Mouse (Mus musculus) stomach, embryonic 15.5 days (tissue): ENCODE measurements around the gene Ptpn4. TPM values are rescaled to one million over a fixed set of nuclear protein-coding genes. Genes with fewer than 3 reads are reported as not detected.

Experiments
- ATAC-seq: fragments of 200-750 bp; cut with Nextera tagmentation; 2 replicates; pipeline ENCODE4 v1.8.0; 2017; ENCODE audit warnings: low read depth, moderate number of reproducible peaks, moderate TSS enrichment; ENCODE audit not compliant: insufficient read depth, low FRiP score
- H3K27ac ChIP-seq: fragments of 300-500 bp; sonication (generic); 2 replicates; pipeline ENCODE4 v1.5.1; 2015; ENCODE audit warnings: mild to moderate bottlenecking, inconsistent platforms
- H3K27me3 ChIP-seq: fragments of 300-500 bp; sonication (generic); replicated peaks from 2 replicates; pipeline ENCODE4 v1.6.1; 2015; ENCODE audit warnings: inconsistent platforms
- H3K36me3 ChIP-seq: fragments of 300-500 bp; sonication (generic); 2 replicates; pipeline ENCODE4 v1.6.1; 2015; ENCODE audit warnings: inconsistent platforms
- H3K4me1 ChIP-seq: fragments of 300-500 bp; sonication (generic); 2 replicates; pipeline ENCODE4 v1.6.1; 2015; ENCODE audit warnings: inconsistent platforms
- H3K4me2 ChIP-seq: fragments of 300-500 bp; sonication (generic); 2 replicates; pipeline ENCODE4 v1.6.1; 2015; ENCODE audit warnings: mild to moderate bottlenecking, inconsistent platforms
- H3K4me3 ChIP-seq: fragments of 300-500 bp; sonication (generic); replicated peaks from 2 replicates; pipeline ENCODE4 v1.5.1; 2015; ENCODE audit warnings: inconsistent platforms
- H3K9ac ChIP-seq: fragments of 300-500 bp; sonication (generic); 2 replicates; pipeline ENCODE4 v1.6.1; 2015; ENCODE audit warnings: inconsistent platforms
- H3K9me3 ChIP-seq: fragments of 300-500 bp; sonication (generic); 2 replicates; pipeline ENCODE4 v1.6.1; 2016; ENCODE audit warnings: inconsistent platforms
- WGBS: fragments of 180-500 bp; shearing (Covaris S2); methylation state at CpG from one replicate; pipeline ENCODE4 v1.1.7; 2015; 5-methylcytosine and 5-hydroxymethylcytosine counted together
- polyA plus RNA-seq: library from polyadenylated mRNA; unstranded; fragments of >200 nt; fragmentation: Nextera tagmentation; extraction: Ambion mirVana; gene quantifications from 2 replicates; pipeline ENCODE4 v1.2.1, GENCODE M21; 2015

The Ptpn4 gene
- polyA plus RNA-seq, 1 experiment from 2014 or later = 5.5 TPM

DNA sequence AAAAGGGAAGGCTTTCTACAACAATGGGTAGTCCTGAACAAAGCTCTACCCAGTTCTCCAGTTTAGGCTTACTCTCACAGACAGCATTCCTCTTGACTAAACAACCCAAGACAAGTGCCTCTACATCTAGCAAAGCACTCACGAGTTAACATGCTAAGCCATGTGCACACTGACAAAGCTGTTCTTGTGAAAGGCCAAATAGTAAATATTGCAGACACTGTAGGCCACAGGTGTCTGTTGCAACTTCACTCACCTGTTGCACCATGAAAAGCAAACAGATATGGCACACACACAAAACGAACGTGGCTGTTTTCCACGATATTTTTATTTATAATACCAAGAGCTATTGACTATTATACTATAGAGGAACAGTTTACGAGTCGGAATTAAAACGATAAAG lies 170.5 kb downstream of the Ptpn4 start:
- H3K9me3 ChIP-seq = no peaks in the 10 kb centered on the region
- H3K4me3 ChIP-seq = no peak overlapping the region
- no peaks in the 10 kb centered on the region for H3K27me3 ChIP-seq
- no peaks in the 10 kb centered on the region for H3K36me3 ChIP-seq
- no peak; the same call in 1 of the 2 replicates for ATAC-seq
- H3K9ac ChIP-seq = no peak overlapping the region
- H3K4me1 ChIP-seq = no peaks in the 10 kb centered on the region
- 84% methylated on average over 7 of the region's 7 CpGs for WGBS
- no peak overlapping the region for H3K27ac ChIP-seq
- no peak overlapping the region for H3K4me2 ChIP-seq

DNA sequence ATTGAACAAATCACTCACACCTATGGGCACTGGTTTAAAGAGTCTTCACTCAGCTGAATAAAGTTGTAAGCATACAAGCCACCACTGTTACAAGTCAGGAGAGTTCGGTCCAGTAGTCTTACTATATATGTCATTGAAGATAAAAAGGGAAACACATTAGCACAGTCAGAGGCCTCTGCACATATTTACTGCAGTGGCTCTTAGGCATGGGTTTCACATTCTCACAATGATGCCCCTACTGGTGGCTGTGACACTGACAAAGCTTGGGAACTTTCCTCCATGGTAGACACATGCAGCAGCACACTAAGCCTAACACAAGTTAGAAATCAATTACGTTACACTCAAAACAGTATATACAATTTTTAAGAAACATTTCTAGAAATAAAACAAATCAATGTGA lies 183.1 kb downstream of the Ptpn4 start:
- Histone ChIP-seq H3K27ac (no peak overlapping the region), H3K4me2 (no peak overlapping the region), H3K36me3 (no peaks in the 10 kb centered on the region), H3K27me3 (no peaks in the 10 kb centered on the region), H3K9me3 (no peaks in the 10 kb centered on the region), H3K4me3 (no peak overlapping the region), H3K9ac (no peak overlapping the region), H3K4me1 (no peaks in the 10 kb centered on the region)
- ATAC-seq = no peak
- 88% methylated on average over 2 of the region's 2 CpGs for WGBS

DNA sequence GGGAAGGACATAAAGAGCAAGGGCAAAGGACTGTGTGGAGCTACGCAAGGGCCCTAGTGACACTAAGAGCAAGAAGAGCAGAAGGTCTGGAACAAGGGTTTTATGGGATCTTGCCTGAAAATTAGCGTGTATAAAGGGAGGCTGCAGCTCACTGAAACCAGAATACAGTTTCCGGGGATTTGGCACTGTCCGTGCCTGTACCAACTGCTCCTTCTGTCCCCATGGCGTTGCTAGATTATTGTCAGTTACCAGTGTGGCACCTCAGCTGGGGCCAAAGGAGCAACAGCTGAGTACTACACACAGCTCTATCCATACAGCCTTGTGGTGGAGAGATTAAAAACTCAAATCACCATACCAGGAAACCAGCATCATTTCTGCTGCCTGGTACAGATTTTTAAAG lies 187.0 kb downstream of the Ptpn4 start:
- Histone ChIP-seq H3K4me1 (no peaks in the 10 kb centered on the region; the same call in 1 of the 2 replicates), H3K9ac (no peak overlapping the region), H3K27me3 (no peaks in the 10 kb centered on the region), H3K4me3 (no peak overlapping the region), H3K9me3 (no peaks in the 10 kb centered on the region), H3K27ac (no peak overlapping the region), H3K36me3 (no peaks in the 10 kb centered on the region), H3K4me2 (no peak overlapping the region)
- ATAC-seq = no peak
- 91% methylated on average over 5 of the region's 5 CpGs for WGBS

DNA sequence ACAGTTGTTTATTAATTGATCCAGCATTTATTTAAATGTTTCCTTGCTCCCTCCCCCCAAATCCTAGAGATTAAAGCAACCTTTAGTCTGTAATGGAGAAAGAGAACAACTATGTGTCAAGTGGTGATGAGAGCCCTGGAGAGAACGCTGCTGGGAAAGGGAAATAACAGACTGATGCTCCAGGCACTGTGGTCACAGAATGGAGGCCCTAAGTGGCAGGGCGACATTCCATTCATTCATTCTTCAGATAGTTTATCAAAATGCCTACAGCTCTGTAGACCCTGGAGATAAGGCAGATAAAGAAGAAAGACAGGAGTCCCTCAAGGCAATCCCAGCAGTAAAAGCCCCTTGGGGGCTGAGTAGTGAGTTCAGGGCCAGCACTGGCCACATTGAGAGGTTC lies 187.8 kb downstream of the Ptpn4 start:
- no peaks in the 10 kb centered on the region for H3K9me3 ChIP-seq
- no peak for ATAC-seq
- no peak overlapping the region for H3K4me2 ChIP-seq
- no peak overlapping the region for H3K9ac ChIP-seq
- WGBS = 33% methylated on average over 2 of the region's 2 CpGs
- no peaks in the 10 kb centered on the region for H3K27me3 ChIP-seq
- no peak overlapping the region for H3K4me3 ChIP-seq
- no peaks in the 10 kb centered on the region; the same call in 1 of the 2 replicates for H3K4me1 ChIP-seq
- no peak overlapping the region; the same call in 1 of the 2 replicates for H3K27ac ChIP-seq
- H3K36me3 ChIP-seq = no peaks in the 10 kb centered on the region

DNA sequence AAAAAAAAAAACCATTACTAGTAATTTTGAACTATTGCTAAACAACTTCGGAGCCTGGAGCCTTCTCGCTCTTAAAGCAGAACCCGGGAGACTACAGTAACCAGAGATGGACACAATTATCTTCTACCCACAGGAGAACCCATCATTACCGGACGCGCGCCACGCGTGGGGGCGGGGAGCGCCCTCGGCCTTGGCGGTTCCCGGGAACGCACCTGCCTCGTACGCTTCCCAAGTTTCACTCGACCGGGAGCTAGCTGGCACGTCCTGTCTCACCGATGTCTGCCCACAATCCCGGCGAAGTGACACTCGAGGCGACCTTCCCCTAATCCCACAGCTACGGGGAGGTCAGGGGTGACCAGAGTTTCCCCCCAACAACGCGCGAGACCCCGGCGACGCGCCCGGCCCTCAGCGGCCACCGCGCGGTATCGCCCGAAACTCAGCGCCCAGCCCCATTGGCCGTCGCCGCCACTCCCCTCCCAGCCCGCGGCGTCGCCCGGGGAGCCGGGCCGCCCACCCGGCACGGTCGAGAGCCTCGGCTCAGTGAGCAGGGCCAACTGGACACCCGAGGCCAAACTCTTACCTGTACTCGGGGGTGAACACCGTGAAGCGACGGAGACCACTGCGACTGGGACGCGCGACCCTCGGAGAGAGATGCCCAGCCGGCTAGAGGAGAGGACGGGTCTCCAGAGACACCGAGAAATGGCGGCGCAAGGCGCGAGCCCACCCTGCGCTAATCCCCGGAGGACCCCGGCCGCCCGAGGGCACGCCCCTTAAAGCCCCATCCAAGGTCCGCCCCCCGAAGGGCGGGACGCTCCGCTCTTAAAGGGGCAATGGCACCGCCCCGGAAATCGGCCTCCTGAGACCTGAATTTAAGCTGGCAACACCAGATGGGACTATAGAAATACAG lies 189.0 kb downstream of the Ptpn4 start, which contains the start of gene Epb41l5:
Gene Epb41l5 (minus strand): TSS at position 796 of the 907 bp plus-strand sequence.
- peak; percentile 94 for ATAC-seq
- WGBS = under 1% methylated on average over 85 of the region's 86 CpGs
- Histone ChIP-seq H3K9me3 (no peaks in the 10 kb centered on the region), H3K4me1 (no peaks in the 10 kb centered on the region; the same call in 1 of the 2 replicates), H3K4me2 (peak within 1 kb of the TSS; percentile 74), H3K27me3 (no peaks in the 10 kb centered on the region), H3K27ac (peak within 1 kb of the TSS; percentile 94), H3K4me3 (peak within 1 kb of the TSS; percentile 82), H3K9ac (peak within 1 kb of the TSS; percentile 48), H3K36me3 (no peaks in the 10 kb centered on the region)

DNA sequence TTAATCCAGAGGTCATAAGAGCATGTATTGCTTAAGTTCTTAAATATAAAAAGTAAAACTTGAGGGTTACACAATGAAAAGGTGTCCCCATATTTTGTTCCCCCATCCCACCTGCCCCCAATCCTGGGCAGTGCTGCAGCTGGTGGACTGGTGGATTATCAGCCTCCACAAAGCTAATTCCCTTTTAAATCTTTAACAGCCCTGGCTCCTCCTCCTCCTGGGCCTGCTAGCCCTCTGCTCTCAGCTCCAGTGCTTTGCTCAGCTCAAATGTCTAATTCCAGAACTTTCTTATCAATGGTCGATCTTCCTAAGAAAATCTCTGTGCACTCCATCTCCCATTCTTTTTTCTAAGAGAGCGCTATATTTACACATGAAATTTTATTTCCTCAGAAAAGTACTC lies 191.1 kb downstream of the Ptpn4 start:
- no peaks in the 10 kb centered on the region for H3K9me3 ChIP-seq
- no peak overlapping the region for H3K4me3 ChIP-seq
- no peak for ATAC-seq
- H3K36me3 ChIP-seq = no peaks in the 10 kb centered on the region
- H3K9ac ChIP-seq = no peak overlapping the region
- peak overlapping the region; percentile 5; the same call in 1 of the 2 replicates for H3K4me2 ChIP-seq
- H3K27me3 ChIP-seq = no peaks in the 10 kb centered on the region
- H3K4me1 ChIP-seq = peaks cover 2% of the 10 kb centered on the region; the same call in 1 of the 2 replicates
- WGBS = 66% methylated on average over 2 of the region's 2 CpGs
- no peak overlapping the region for H3K27ac ChIP-seq

DNA sequence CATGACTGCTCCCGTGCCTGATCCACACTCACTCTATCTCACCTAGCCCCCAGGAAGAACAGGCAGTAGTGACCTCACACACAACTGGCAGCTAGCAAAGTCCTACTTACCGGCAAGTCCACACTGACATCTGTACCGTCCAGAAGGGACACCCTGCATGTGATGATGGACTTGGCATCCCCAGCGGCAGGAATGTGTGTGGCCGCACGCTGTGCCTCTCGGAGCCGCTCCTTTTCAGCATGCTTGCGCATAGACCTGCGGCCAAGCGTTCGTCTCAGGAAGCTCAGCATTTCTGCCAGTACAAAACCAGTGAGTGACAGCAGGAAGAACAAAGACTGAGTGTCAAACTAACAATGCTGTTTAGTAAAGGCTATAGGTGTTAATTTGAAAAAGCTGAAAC lies 195.0 kb downstream of the Ptpn4 start:
- no peak overlapping the region for H3K27ac ChIP-seq
- no peak for ATAC-seq
- peaks cover 2% of the 10 kb centered on the region; the same call in 1 of the 2 replicates for H3K4me1 ChIP-seq
- no peak overlapping the region for H3K9ac ChIP-seq
- H3K9me3 ChIP-seq = no peaks in the 10 kb centered on the region
- WGBS = 61% methylated on average over 12 of the region's 12 CpGs
- no peaks in the 10 kb centered on the region for H3K27me3 ChIP-seq
- no peak overlapping the region for H3K4me3 ChIP-seq
- H3K4me2 ChIP-seq = no peak overlapping the region
- H3K36me3 ChIP-seq = no peaks in the 10 kb centered on the region

DNA sequence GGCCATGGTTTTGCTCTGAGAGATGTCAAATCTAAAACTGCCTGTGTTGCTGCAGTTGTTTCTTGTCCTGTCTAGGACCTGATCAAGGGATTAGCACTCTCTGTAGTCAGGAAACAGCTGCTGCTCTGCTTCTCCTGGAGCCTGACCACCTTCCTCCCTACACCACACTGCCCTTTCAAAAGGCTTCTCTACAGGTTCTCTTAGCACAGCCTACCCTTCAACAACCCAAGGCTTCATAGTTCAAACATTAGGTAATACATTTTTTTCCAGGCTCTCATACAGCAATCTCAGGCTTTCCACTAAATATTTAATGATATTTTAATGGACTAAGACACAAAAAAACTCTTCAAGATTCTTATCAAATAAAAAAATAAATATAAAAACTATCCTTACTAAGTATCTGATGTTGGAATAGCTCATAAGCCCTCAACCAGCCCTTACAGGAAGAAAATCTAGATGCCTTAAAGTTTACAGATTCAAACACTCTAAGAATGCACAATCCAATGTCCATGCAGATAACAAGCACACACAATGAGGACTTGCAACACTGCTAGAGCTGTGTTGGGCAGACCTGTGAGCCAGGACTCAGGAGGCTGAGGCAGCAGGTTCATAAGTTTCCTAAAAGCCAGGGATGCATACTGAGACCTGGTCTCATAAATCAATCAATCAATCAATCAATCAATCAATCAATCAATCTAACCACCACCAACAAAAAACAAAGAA lies 196.2 kb downstream of the Ptpn4 start:
- Histone ChIP-seq H3K9ac (no peak overlapping the region), H3K4me2 (no peak overlapping the region), H3K4me3 (no peak overlapping the region), H3K36me3 (no peaks in the 10 kb centered on the region), H3K9me3 (no peaks in the 10 kb centered on the region), H3K4me1 (peaks cover 2% of the 10 kb centered on the region; the same call in 1 of the 2 replicates), H3K27ac (no peak overlapping the region), H3K27me3 (no peaks in the 10 kb centered on the region)
- ATAC-seq = 0 out of 2 replicates have a peak, but pooled peaks have one; percentile 41

DNA sequence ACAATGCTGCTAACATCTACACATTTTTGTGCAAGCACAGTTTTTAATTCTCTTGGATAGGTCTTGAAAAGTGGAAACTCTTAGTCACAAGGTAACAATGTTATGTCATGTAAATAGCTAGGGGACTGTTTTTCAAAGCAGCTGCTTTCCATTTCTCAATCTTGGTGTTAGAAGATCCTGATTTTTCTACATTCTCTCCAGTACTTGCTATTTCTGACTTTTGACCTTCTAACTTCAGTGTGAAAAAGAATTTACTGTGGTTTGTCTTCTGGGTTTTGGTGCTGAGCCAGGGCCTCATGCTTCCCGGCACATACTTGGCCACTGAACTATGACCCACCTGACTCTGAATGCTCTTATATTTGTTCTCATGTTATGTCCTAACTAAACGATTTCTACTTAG lies 197.4 kb downstream of the Ptpn4 start:
- H3K27ac ChIP-seq = no peak overlapping the region

DNA sequence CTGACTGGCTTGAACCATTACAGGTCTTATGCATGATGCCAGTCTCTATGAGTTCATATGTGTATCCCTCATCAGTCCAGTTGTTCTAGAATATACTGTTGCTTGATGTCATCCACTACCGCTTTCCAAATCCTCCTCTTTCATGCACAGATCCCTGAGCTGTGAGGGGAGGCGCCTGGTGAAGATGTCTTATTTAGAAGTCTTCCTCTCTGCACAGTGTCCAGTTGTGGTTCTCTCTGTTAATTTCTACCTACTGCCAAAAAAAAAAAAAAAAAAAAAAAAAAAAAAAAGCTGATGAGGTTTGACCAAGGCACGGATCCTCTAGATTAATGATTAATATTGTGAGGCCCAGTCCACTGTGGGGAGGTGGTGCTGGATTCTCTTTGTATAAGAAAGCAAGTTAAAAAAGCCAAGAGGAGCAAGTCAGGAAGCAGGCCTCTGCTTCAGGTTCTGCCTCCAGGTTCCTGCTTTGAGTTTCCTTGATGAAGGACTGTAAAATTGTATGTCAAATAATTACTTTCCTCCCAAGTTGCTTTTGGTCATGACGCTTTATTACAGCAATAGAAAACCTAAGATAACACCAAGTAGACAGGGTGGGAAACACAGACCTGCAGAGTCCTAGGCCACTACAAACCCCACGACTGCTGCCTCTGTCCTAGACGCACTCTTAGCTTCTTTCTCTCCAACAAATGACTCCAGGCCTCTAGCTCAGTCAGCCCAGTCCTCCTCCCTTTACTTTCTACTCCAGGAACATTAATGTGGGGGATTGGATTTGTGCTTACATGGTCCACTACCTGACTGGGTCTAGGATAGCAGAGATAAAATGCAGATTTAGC lies 200.0 kb downstream of the Ptpn4 start:
- Histone ChIP-seq H3K27me3 (no peaks in the 10 kb centered on the region), H3K9me3 (no peaks in the 10 kb centered on the region), H3K4me3 (no peak overlapping the region), H3K27ac (no peak overlapping the region), H3K4me2 (no peak overlapping the region), H3K4me1 (no peaks in the 10 kb centered on the region), H3K9ac (no peak overlapping the region), H3K36me3 (no peaks in the 10 kb centered on the region)
- ATAC-seq = no peak; the same call in 1 of the 2 replicates
- 77% methylated on average over 6 of the region's 6 CpGs for WGBS

More for the DNA sequence above, 197.4 kb downstream of the Ptpn4 start:
- ATAC-seq = no peak
- Histone ChIP-seq H3K36me3 (no peaks in the 10 kb centered on the region), H3K27me3 (no peaks in the 10 kb centered on the region), H3K4me1 (peaks cover 2% of the 10 kb centered on the region; the same call in 1 of the 2 replicates), H3K4me3 (no peak overlapping the region), H3K9ac (no peak overlapping the region), H3K9me3 (no peaks in the 10 kb centered on the region), H3K4me2 (no peak overlapping the region)
- WGBS = 48% methylated on average over 2 of the region's 2 CpGs

DNA sequence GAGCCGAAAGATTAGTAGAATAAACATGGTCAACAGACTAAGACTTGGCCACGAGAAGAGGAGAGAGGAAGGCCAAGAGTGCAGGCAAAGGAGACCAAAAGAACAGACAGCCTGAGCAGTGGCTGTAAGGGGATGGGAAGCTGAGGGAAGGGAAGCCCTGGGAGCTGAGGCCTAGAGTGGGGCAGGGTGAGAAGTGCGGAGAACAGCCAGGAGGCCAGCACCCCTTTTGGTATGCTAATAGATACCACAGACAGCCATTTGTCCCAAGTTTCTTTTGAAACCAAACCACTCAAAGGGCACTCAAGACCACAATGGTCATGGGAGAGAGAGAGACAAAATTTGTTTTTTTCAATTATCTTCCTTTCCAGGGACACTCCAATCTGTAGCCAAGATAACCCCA lies 202.7 kb downstream of the Ptpn4 start:
- no peak for ATAC-seq
- Histone ChIP-seq H3K27ac (no peak overlapping the region), H3K4me3 (no peak overlapping the region), H3K4me1 (no peaks in the 10 kb centered on the region), H3K4me2 (no peak overlapping the region), H3K36me3 (peaks cover 3% of the 10 kb centered on the region; the same call in 1 of the 2 replicates), H3K9me3 (no peaks in the 10 kb centered on the region), H3K9ac (no peak overlapping the region), H3K27me3 (no peaks in the 10 kb centered on the region)
- WGBS = 65% methylated on average over 3 of the region's 3 CpGs
